Mouse (Mus musculus) embryonic fibroblast, embryonic 13.5 days (primary cell): ENCODE data around the gene Flnb.

Experiments
- CTCF ChIP-seq: IDR thresholded peaks from 2 replicates; pipeline ENCODE4 v1.5.1; 2011; ENCODE audit warnings: mild to moderate bottlenecking, control low read depth, low read length, moderate library complexity, borderline replicate concordance; ENCODE audit not compliant: insufficient read depth
- POLR2A ChIP-seq: IDR thresholded peaks from 2 replicates; pipeline ENCODE4 v1.6.1; 2011; ENCODE audit warnings: low read depth, mild to moderate bottlenecking, control low read depth, low read length, moderate library complexity

- TF ChIP-seq CTCF = no peak
- no peak for TF ChIP-seq POLR2A
Observed at GRCm38 (mm10) chr14:7846696-7847095, 28.9 kb downstream of the Flnb start.
